Mouse (Mus musculus): ENCODE data around the gene Gm12886. TPM values are rescaled to one million over a fixed set of nuclear protein-coding genes. Genes with fewer than 3 reads are reported as not detected.

Gene Gm12886
- not detected in 2 replicates for polyA plus RNA-seq (2012; ENCODE audit: low replicate concordance)

GRCm38 (mm10) chr4:121422999-121423398 is at the start of gene Gm12886:
Gm12886 (minus strand) TSS chr4:121423099.

Other genes starting within 250 kb of the Gm12886 start
- 4.1 and 5.8 TPM in 2 replicates for gene Rlf, start 208.0 kb downstream of the Gm12886 start, polyA plus RNA-seq (2012; ENCODE audit: low replicate concordance)
- not detected in 2 replicates for gene Gm12888, start 98.2 kb downstream of the Gm12886 start, polyA plus RNA-seq (2012; ENCODE audit: low replicate concordance)
- gene Gm12887, start 199.0 kb upstream of the Gm12886 start, polyA plus RNA-seq (2012; ENCODE audit: low replicate concordance) = not detected in 2 replicates